Mouse (Mus musculus): ENCODE data around the gene Rabgap1l.

Gene Rabgap1l

DNA sequence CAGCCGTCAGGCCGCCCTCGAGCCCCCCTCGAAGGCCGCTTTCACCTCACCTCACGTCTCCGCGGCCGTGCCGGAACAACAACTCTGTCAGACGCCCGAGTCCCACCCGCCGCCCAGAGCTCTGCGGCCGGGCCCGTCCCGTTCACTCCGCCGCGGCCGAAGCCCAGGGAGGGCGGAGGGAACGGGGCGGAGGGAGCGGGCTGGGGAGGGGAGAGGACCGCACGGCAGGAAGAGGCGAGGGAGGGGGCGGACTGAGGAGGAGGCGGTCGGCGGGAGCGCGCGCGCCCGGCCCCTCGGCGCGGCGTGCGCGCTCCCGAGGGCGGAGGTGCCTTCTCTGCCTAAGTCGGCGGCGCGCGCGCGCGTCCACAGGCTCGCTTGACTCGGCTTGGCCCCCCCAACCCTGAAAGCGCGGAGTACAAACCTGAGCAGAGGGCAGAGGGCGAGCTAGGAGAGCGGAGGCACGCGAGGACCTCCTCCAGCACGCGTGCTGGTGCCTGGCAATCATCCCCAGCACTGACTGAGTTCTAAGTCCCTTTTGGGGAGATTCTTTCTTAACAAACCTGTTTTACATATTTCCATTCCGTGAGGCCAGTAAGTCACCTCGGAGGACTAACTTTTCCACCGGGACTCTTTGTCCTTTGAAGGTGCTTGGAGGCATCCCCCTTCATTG lies at the start of gene Rabgap1l:
Rabgap1l (minus strand) TSS at position 526 of the 670 bp plus-strand sequence.
- DNase-seq = peak; percentile 95

GRCm38 (mm10) chr1:160842567-160842966 lies 49.6 kb upstream of the Rabgap1l start:
- DNase-seq = no peak

DNA sequence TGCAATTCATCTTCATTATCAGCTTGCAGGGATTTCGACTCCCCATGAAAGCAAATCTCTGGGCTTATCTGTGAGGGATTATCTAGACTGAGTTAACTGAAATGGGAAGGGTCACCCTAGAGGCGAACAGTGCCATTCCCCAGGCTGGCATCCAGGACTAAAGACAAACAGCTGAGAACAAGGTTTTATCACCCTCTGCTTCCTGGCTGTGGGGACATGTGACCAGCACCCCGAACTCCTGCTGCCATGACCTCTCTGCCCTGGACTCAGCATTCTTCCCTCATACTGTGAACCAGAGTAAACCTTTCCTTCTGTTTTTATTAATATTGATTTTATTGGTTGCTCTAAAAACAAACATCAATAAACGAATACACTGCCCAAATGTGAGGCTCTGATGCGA lies 47.6 kb upstream of the Rabgap1l start:
- DNase-seq = no peak

DNA sequence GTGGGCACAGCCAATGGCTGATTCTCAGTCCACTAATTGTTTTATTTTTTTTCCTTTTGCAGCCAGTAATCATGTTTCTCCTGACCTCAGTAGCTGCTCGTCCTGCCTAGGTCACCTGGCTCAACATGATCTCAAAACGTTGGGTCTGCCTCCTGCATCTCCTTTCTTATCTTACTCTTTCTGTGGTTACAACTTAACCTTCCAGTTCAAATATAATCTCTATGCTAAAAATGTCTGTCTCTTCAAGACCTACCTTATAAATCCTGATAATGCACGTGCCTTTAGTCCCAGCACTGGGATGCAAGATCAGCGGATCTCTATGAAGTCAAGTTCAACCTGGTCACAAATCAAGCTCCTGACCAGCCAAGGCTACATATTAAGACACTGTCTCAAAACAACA lies 46.1 kb upstream of the Rabgap1l start:
- DNase-seq = no peak

- DNase-seq = no peak
These were observed 41.4 kb upstream of the Rabgap1l start for GRCm38 (mm10) chr1:160834446-160834845.

DNA sequence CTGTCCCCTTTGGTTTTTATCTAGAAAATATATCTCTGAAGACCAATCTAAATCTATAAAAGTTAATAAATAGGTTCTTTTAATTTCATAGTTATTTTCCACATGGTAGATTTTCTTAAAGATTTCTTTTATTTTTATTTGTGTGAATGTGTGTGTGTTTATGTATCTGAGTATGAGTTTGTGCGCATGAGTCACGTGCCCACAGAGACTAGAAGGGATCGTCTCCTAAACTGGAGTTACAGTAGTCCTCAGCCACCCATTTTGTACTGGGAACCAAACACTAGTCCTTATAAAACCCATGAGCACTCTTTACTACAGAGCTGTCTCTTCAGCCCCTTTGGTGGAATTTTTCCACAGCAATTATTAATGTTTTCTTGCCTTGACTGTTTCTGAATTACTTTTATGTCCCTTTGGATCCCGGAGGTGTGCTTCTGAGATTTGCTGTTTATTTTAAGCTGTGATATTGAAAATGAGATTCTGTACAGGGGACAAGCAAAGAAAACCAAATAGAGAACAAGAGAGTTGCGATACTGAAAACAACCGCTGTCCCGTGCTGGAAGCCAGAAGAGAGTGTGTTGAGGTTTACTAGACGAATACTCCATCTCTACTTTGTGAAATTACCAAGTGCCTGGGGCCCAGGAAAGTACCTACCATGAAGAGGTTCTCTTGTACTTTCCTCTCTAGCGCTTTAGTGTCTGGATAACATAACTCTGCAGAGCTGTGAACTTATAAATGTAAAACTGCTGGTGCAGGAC lies 39.4 kb upstream of the Rabgap1l start:
- no peak for DNase-seq

GRCm38 (mm10) chr1:160830608-160831498 lies 37.8 kb upstream of the Rabgap1l start:
- DNase-seq = no peak

DNA sequence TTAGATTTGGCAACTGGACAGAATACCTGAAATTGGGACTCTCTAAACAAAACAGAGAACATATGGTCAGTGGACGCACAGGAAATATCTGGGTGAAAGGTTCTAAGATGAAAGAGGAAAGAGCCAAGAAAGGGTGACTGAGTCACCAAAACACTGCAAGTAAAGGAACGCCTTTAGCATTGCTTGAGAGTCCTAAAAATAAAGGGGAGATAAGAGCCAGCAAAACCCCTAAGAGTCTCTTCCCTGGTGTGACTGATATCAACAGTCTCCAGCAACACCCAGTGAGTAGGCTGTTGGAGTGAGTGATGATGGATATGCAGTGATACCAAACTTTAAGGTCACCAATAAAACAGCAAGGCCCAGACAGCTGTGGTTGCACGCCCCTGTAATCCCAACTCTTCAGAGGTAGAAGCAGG lies 32.4 kb upstream of the Rabgap1l start:
- no peak for DNase-seq

- no peak for DNase-seq
These were observed 30.6 kb upstream of the Rabgap1l start for GRCm38 (mm10) chr1:160823638-160824037.

DNA sequence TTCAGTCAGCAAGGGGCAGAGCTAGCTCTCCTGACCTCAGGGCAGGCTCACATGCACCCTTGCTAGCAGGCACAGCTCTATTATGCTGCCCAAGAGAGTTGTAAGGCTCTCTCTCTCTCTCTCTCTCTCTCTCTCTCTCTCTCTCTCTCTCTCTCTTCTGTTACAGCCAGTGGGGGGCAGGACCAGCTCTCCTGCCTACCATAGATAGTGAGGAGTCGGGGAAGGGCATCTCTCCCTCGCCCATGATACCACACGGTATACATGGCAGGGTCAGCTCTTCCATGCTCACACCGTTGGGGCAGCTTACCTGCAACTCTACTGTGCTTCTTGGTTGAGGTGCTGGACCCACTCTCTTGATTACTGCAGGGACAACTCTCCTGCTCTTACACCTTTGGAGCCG lies 21.2 kb upstream of the Rabgap1l start:
- no peak for DNase-seq

DNA sequence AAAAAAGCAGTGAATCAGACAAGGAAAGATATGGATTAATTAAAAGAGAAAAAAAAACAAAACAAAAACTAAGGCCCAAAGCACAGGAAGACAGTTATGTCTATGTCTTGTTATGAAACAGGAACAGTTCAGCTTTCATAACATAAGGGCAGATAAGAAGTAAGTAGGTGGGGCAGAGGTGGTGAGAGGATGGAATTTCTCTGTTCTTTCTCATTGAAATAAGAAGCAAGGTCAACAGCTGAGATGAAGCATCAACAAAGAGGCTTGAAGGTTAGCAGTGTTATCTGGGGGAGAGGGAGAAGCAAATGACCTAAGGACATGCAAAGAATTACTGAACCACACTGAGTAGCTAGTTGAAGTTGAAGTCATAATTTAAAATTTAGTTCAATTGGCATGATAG lies 19.4 kb upstream of the Rabgap1l start:
- DNase-seq = no peak

DNA sequence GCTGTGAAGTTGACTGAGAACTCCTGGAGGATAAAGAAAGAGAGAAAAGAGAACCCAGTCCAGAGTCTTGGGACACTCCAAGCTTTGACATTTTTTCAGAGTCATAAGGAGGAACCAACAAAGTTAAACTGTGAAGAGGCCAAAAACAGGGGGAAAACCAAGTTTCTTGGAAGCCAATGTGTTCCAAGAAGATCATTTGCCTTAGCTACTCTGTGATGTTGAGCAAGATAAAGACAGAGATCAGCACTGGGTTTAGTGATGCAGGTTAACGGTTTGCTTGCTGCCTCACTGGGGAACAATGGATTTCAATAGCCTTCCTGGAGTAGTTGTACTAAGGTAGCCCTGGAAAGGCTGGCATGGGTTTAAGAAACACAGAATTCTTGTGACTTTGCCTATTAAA lies 18.9 kb upstream of the Rabgap1l start:
- DNase-seq = no peak

GRCm38 (mm10) chr1:160805268-160805667 lies 12.3 kb upstream of the Rabgap1l start:
- DNase-seq = no peak

- no peak for DNase-seq
These were observed 7.0 kb upstream of the Rabgap1l start for GRCm38 (mm10) chr1:160799972-160800371.

- no peak for DNase-seq
These were observed 2.0 kb upstream of the Rabgap1l start for GRCm38 (mm10) chr1:160795016-160795415.

DNA sequence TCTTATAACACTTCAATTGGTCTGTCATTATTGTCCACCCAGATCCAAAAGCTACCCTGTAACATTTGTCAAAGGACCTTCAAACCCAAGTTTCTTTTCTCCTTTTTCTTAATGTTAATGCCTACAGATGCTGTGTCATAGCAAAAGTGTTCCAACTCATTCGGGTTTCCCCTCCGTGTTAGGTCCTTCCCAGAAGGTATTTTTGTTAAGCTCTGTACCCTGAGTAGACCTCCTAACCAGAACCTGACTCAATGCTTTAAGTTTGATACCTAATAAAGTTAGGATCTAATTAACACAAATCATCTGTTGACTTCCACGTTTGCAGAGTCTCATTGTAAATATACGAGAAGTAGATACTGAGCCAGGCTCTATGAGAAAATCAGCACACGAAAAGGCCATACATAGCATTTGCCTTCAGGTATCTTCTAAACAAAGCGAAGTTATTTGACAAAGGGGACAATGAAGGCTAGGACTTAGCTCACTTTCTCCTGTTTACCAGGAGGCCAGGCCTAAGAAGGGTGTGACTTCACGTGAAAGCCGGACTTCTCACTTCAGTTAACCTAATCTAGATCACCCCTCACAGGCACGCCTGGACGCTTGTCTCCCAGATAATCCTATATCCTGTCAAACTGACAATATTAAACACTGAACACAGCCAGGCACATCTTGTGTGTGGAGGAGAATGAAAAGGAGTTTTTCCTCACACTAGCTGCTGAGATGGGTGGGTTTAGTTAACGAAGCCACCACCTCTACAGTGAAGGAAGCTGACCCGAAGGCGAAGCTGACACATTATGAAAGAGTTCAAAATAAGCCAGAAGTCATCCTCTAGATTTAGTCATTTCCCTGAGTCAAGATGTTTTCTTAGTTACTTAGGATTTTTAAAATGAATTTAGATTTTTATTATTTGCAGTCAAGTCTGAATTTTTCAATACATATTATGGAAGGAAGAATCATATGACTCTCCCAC lies 1.1 kb upstream of the Rabgap1l start:
- no peak for DNase-seq

DNA sequence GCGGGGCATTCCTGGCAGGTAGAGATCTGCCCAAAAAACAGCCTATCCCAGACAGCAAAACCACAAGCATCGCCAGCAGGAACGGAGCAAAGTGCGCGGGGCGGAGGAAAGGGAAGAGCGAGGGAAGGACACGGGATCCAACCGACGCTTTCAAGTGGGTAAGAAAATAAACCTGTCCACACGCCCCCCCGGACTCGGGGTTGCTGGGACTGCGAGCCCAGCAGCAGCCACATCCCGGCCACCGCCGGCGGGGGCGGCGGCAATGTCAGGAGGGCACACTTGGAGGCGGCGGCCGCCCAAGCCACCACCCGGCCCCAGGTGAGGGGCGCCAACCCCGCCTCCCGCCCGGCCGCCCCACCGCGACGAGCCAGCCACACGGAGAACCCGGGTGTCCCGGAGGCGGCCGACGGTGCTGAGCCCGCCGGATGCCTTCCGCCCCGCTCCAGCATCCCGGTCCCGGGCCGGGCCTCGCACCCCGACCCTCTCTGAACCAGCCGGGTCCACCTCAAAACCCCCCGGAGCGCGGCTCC lies 790 bp downstream of the Rabgap1l start:
- DNase-seq = peak; percentile 65

DNA sequence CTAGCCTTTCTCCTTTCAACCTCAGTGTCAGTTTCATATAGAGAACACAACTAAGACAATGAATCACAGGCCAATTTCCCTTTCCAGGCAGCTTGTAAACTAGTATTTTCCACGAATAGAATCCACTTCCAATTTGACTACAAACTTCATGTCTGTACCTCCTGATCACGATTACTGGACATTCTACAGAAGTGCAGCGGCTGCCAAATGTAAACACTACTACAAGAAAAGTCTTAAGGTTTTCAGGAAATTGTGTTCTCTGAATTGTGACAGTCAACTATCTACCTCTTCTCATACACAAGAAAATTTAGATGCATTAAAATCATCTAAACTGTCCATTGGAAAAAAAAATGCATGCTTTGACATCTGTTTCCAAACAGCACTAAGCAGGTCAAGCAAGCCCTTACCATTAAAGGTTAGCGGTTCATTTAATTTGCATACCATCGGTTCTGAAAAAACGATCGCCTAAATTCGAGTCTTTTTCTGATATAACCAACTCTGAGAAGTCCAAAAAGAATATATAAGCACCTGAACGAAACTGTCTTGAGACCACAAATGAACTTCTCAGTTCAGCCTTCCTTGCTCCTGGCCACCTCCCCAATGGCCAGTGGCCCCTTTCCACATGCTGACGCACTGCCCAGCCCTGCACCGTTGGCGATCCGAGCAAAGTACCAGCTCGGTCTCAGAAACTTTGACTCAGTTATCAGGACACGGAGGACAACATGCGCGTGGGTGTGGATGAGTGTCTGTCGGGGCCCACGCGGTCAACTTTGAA lies 1.4 kb downstream of the Rabgap1l start:
- DNase-seq = no peak

GRCm38 (mm10) chr1:160790630-160791029 lies 2.4 kb downstream of the Rabgap1l start:
- DNase-seq = no peak

- DNase-seq = no peak
These were observed 3.1 kb downstream of the Rabgap1l start for GRCm38 (mm10) chr1:160789876-160790275.

GRCm38 (mm10) chr1:160787926-160788325 lies 5.1 kb downstream of the Rabgap1l start:
- no peak for DNase-seq
